Mouse (Mus musculus) thymus, adult 2 months (tissue): ENCODE results near the gene Gm8914.
"Not testable (repeated sequence)": the region's sequence is repeated elsewhere in the genome, so short reads cannot be mapped to it uniquely, and the experiment has no call there.

Experiments
- CTCF ChIP-seq: fragments of 200-500 bp; IDR thresholded peaks from 2 replicates; pipeline ENCODE4 v1.5.1; 2012; ENCODE audit warnings: mild to moderate bottlenecking, control low read depth, low read length, moderate library complexity, borderline replicate concordance; ENCODE audit not compliant: control insufficient read depth, poor library complexity, insufficient read depth; ENCODE audit errors: extremely low read depth
- POLR2A ChIP-seq: fragments of 200-500 bp; IDR thresholded peaks from 2 replicates; pipeline ENCODE4 v1.6.1; 2012; ENCODE audit warnings: mild to moderate bottlenecking, low read length, control low read depth, moderate library complexity; ENCODE audit not compliant: control insufficient read depth, poor library complexity, insufficient read depth; ENCODE audit errors: extremely low read depth

- not testable (repeated sequence) for TF ChIP-seq POLR2A, CTCF
Measured at GRCm38 (mm10) chrX:91479826-91480225, at the start of gene Gm8914.
